Mouse (Mus musculus): ENCODE measurements at regions not wholly inside any gene's neighbourhood (a gene's known extent, or its start where the extent isn't known, plus 50 kb on each side); places are given as distances from the start of the nearest gene placed in this dataset.

GRCm38 (mm10) chr11:44211871-44212441 is 187.9 kb upstream of the Il12b start:
- Histone ChIP-seq H3K9ac (replicated peaks; ENCODE audit: low read depth, low read length) (no peak overlapping the region), H3K4me1 (ENCODE audit: control insufficient read depth, insufficient read depth, low read length) (no peaks in the 10 kb centered on the region), H3K36me3 (ENCODE audit: control insufficient read depth, insufficient read depth, low read length) (no peaks in the 10 kb centered on the region), H3K27me3 (ENCODE audit: control insufficient read depth, insufficient read depth, low read length) (no peaks in the 10 kb centered on the region), H3K27ac (ENCODE audit: low read depth, low read length) (no peak overlapping the region), H3K4me3 (ENCODE audit: low read depth, low read length) (no peak overlapping the region), H3K4me2 (ENCODE audit: low read depth, low read length) (no peak overlapping the region), H3K9me3 (ENCODE audit: control insufficient read depth, low read length) (no peaks in the 10 kb centered on the region)
- ATAC-seq (ENCODE audit: low read depth): no peak; the same call in 1 of the 2 replicates
- 60% methylated on average over 9 of the region's 9 CpGs for WGBS

- H3K36me3 ChIP-seq (ENCODE audit: control insufficient read depth, insufficient read depth, low read length): no peaks in the 10 kb centered on the region
- ATAC-seq (ENCODE audit: low read depth): no peak
- H3K27me3 ChIP-seq (ENCODE audit: control insufficient read depth, insufficient read depth, low read length): no peaks in the 10 kb centered on the region
- H3K4me2 ChIP-seq (ENCODE audit: low read depth, low read length): no peak overlapping the region
- H3K27ac ChIP-seq (ENCODE audit: low read depth, low read length): no peak overlapping the region
- no peaks in the 10 kb centered on the region for H3K9me3 ChIP-seq (ENCODE audit: control insufficient read depth, low read length)
- no peaks in the 10 kb centered on the region for H3K4me1 ChIP-seq (ENCODE audit: control insufficient read depth, insufficient read depth, low read length)
- no peak overlapping the region for H3K9ac ChIP-seq (replicated peaks; ENCODE audit: low read depth, low read length)
- no peak overlapping the region for H3K4me3 ChIP-seq (ENCODE audit: low read depth, low read length)
Observed at GRCm38 (mm10) chr11:44214095-44214494, 185.8 kb upstream of the Il12b start.

- Histone ChIP-seq H3K9me3 (ENCODE audit: control insufficient read depth, low read length) (no peaks in the 10 kb centered on the region), H3K4me3 (ENCODE audit: low read depth, low read length) (no peak overlapping the region), H3K27me3 (ENCODE audit: control insufficient read depth, insufficient read depth, low read length) (no peaks in the 10 kb centered on the region), H3K27ac (ENCODE audit: low read depth, low read length) (no peak overlapping the region), H3K36me3 (ENCODE audit: control insufficient read depth, insufficient read depth, low read length) (no peaks in the 10 kb centered on the region), H3K9ac (replicated peaks; ENCODE audit: low read depth, low read length) (no peak overlapping the region), H3K4me2 (ENCODE audit: low read depth, low read length) (no peak overlapping the region), H3K4me1 (ENCODE audit: control insufficient read depth, insufficient read depth, low read length) (no peaks in the 10 kb centered on the region)
- no peak for ATAC-seq (ENCODE audit: low read depth)
- WGBS: 91% methylated on average over 3 of the region's 3 CpGs
Observed at GRCm38 (mm10) chr11:44216346-44216745, 183.5 kb upstream of the Il12b start.

GRCm38 (mm10) chr11:44219971-44220370 is 179.9 kb upstream of the Il12b start:
- Histone ChIP-seq H3K4me3 (ENCODE audit: low read depth, low read length) (no peak overlapping the region), H3K9me3 (ENCODE audit: control insufficient read depth, low read length) (no peaks in the 10 kb centered on the region), H3K27ac (ENCODE audit: low read depth, low read length) (no peak overlapping the region), H3K36me3 (ENCODE audit: control insufficient read depth, insufficient read depth, low read length) (no peaks in the 10 kb centered on the region), H3K27me3 (ENCODE audit: control insufficient read depth, insufficient read depth, low read length) (no peaks in the 10 kb centered on the region), H3K4me1 (ENCODE audit: control insufficient read depth, insufficient read depth, low read length) (no peaks in the 10 kb centered on the region), H3K9ac (replicated peaks; ENCODE audit: low read depth, low read length) (no peak overlapping the region), H3K4me2 (ENCODE audit: low read depth, low read length) (no peak overlapping the region)
- WGBS: 66% methylated on average over 3 of the region's 3 CpGs
- no peak for ATAC-seq (ENCODE audit: low read depth)

- WGBS: 95% methylated on average over 5 of the region's 5 CpGs
- ATAC-seq (ENCODE audit: low read depth): no peak
- Histone ChIP-seq H3K27ac (ENCODE audit: low read depth, low read length) (no peak overlapping the region), H3K36me3 (ENCODE audit: control insufficient read depth, insufficient read depth, low read length) (no peaks in the 10 kb centered on the region), H3K9me3 (ENCODE audit: control insufficient read depth, low read length) (no peaks in the 10 kb centered on the region), H3K4me1 (ENCODE audit: control insufficient read depth, insufficient read depth, low read length) (no peaks in the 10 kb centered on the region), H3K9ac (replicated peaks; ENCODE audit: low read depth, low read length) (no peak overlapping the region), H3K4me2 (ENCODE audit: low read depth, low read length) (no peak overlapping the region), H3K4me3 (ENCODE audit: low read depth, low read length) (no peak overlapping the region), H3K27me3 (ENCODE audit: control insufficient read depth, insufficient read depth, low read length) (no peaks in the 10 kb centered on the region)
Observed at GRCm38 (mm10) chr11:44229996-44230395, 169.9 kb upstream of the Il12b start.

GRCm38 (mm10) chr11:44235456-44235855 is 164.4 kb upstream of the Il12b start:
- H3K9me3 ChIP-seq (ENCODE audit: control insufficient read depth, low read length): no peaks in the 10 kb centered on the region
- no peaks in the 10 kb centered on the region for H3K27me3 ChIP-seq (ENCODE audit: control insufficient read depth, insufficient read depth, low read length)
- H3K4me3 ChIP-seq (ENCODE audit: low read depth, low read length): no peak overlapping the region
- no peak overlapping the region for H3K4me2 ChIP-seq (ENCODE audit: low read depth, low read length)
- H3K9ac ChIP-seq (replicated peaks; ENCODE audit: low read depth, low read length): no peak overlapping the region
- ATAC-seq (ENCODE audit: low read depth): no peak
- no peaks in the 10 kb centered on the region for H3K36me3 ChIP-seq (ENCODE audit: control insufficient read depth, insufficient read depth, low read length)
- H3K27ac ChIP-seq (ENCODE audit: low read depth, low read length): no peak overlapping the region
- H3K4me1 ChIP-seq (ENCODE audit: control insufficient read depth, insufficient read depth, low read length): no peaks in the 10 kb centered on the region

GRCm38 (mm10) chr11:44238051-44238450 is 161.8 kb upstream of the Il12b start:
- H3K4me2 ChIP-seq (ENCODE audit: low read depth, low read length): no peak overlapping the region
- no peaks in the 10 kb centered on the region for H3K4me1 ChIP-seq (ENCODE audit: control insufficient read depth, insufficient read depth, low read length)
- H3K27ac ChIP-seq (ENCODE audit: low read depth, low read length): no peak overlapping the region
- no peaks in the 10 kb centered on the region for H3K27me3 ChIP-seq (ENCODE audit: control insufficient read depth, insufficient read depth, low read length)
- WGBS: 93% methylated on average over 4 of the region's 4 CpGs
- H3K4me3 ChIP-seq (ENCODE audit: low read depth, low read length): no peak overlapping the region
- no peaks in the 10 kb centered on the region for H3K9me3 ChIP-seq (ENCODE audit: control insufficient read depth, low read length)
- no peaks in the 10 kb centered on the region for H3K36me3 ChIP-seq (ENCODE audit: control insufficient read depth, insufficient read depth, low read length)
- H3K9ac ChIP-seq (replicated peaks; ENCODE audit: low read depth, low read length): no peak overlapping the region
- ATAC-seq (ENCODE audit: low read depth): no peak

- no peak overlapping the region for H3K4me3 ChIP-seq (ENCODE audit: low read depth, low read length)
- no peak for ATAC-seq (ENCODE audit: low read depth)
- WGBS: 81% methylated on average over 8 of the region's 8 CpGs
Observed at GRCm38 (mm10) chr11:44238598-44238997, 161.3 kb upstream of the Il12b start.

GRCm38 (mm10) chr11:44243184-44243583 is 156.7 kb upstream of the Il12b start:
- Histone ChIP-seq H3K4me1 (ENCODE audit: control insufficient read depth, insufficient read depth, low read length) (no peaks in the 10 kb centered on the region), H3K36me3 (ENCODE audit: control insufficient read depth, insufficient read depth, low read length) (no peaks in the 10 kb centered on the region), H3K27me3 (ENCODE audit: control insufficient read depth, insufficient read depth, low read length) (no peaks in the 10 kb centered on the region), H3K9ac (replicated peaks; ENCODE audit: low read depth, low read length) (no peak overlapping the region), H3K27ac (ENCODE audit: low read depth, low read length) (no peak overlapping the region), H3K4me3 (ENCODE audit: low read depth, low read length) (no peak overlapping the region), H3K4me2 (ENCODE audit: low read depth, low read length) (no peak overlapping the region), H3K9me3 (ENCODE audit: control insufficient read depth, low read length) (no peaks in the 10 kb centered on the region)
- ATAC-seq (ENCODE audit: low read depth): no peak
- 78% methylated on average over 2 of the region's 2 CpGs for WGBS

More at GRCm38 (mm10) chr11:44238598-44238997, 161.3 kb upstream of the Il12b start:
- Histone ChIP-seq H3K9me3 (ENCODE audit: control insufficient read depth, low read length) (no peaks in the 10 kb centered on the region), H3K4me1 (ENCODE audit: control insufficient read depth, insufficient read depth, low read length) (no peaks in the 10 kb centered on the region), H3K36me3 (ENCODE audit: control insufficient read depth, insufficient read depth, low read length) (no peaks in the 10 kb centered on the region), H3K27me3 (ENCODE audit: control insufficient read depth, insufficient read depth, low read length) (no peaks in the 10 kb centered on the region), H3K27ac (ENCODE audit: low read depth, low read length) (no peak overlapping the region), H3K9ac (replicated peaks; ENCODE audit: low read depth, low read length) (no peak overlapping the region), H3K4me2 (ENCODE audit: low read depth, low read length) (no peak overlapping the region)

Measured in neural tube, embryonic 14.5 days (tissue).